Mouse (Mus musculus) Muller cell, postnatal 12 days (primary cell): ENCODE measurements at regions not wholly inside any gene's neighbourhood (a gene's known extent, or its start where the extent isn't known, plus 50 kb on each side); places are given as distances from the start of the nearest gene placed in this dataset.

Experiments used
- DNase-seq: peaks from one replicate; pipeline ENCODE4 v3.0.0-alpha.2; 2015; ENCODE audit errors: inconsistent ontology term

DNA sequence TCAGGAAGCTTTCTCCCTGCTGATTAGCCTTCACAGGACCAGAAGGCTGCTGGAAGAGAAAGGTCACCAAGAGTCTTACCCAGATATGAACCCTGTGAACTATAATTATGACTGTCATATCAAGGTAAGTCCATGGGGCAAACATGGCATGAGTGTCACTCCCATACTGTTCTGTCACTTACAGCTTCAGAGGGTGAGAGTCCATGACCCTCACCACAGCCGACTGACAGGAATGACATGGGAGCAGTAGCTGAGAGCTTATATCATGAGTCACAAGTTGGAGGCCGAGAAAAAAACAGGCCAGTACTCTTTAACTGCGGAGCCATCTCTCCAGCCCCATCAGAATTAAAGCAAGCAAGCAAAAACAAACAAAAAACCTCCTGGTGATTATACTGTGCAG, 117.7 kb upstream of the Neo1 start:
- DNase-seq = no peak

DNA sequence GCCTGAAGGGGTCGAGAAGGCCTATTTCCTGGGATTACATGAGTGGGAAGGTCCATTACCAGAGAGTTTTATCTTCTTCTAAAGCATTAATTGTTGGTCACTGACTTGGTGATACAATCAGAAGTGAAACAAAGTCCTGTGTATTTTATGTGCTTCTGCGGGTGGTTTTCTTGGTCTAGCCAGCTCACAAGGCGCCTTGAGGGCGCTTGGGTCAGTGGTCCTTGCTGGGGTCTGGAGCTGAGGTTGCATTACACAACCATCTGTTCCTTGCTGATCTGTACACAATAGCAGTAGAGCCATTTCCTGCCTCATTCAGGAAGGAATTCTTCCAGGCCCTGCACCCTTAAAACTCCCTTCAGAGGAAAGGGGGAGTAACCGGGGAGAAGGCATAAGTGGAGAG, 116.9 kb upstream of the Neo1 start:
- DNase-seq = no peak

DNA sequence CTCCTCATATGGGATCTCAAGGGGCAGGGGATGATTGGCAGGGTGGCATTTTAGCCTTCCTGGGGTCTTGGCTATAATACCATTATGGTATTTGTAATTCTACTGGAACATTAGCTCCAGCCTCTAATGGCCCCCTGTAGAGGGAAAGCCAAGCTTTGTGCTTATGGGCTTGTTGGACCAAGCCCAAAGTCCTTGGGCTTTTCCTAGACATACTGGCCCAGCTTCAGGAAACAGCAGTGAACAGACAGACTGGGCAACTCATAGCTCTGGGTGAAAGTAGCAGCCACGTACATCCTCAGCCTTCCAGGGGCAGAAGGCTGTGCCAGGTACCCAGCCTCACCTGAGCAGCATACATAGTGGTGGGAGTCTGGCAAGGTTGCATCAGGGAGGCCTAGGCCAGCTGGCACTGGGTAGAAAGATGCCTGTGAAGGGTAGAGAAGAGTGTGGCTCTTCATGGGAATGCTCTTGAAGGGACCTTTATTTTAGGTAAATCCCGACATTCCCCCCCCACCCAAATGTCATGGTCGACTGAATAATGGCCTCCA, 108.1 kb upstream of the Neo1 start:
- no peak for DNase-seq

DNA sequence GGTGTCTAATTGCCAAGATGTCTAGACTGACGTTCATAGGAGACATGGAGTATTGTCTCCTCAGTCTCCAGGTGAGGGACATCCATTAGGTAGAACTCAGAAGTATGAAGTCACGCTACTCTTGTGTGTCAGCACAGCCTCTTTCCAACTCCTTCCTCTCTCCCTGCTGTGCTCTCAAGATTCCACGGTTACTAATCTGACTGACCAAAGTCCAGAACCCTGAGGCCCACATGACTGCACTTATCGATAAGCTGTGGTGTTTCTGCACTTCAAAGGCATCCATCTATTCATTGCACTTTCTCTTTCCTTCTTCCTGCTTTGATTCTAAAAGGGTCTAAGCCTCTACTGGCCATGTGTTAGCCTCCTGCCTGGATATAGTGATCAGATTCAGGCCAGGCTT, 107.4 kb upstream of the Neo1 start:
- no peak for DNase-seq

DNA sequence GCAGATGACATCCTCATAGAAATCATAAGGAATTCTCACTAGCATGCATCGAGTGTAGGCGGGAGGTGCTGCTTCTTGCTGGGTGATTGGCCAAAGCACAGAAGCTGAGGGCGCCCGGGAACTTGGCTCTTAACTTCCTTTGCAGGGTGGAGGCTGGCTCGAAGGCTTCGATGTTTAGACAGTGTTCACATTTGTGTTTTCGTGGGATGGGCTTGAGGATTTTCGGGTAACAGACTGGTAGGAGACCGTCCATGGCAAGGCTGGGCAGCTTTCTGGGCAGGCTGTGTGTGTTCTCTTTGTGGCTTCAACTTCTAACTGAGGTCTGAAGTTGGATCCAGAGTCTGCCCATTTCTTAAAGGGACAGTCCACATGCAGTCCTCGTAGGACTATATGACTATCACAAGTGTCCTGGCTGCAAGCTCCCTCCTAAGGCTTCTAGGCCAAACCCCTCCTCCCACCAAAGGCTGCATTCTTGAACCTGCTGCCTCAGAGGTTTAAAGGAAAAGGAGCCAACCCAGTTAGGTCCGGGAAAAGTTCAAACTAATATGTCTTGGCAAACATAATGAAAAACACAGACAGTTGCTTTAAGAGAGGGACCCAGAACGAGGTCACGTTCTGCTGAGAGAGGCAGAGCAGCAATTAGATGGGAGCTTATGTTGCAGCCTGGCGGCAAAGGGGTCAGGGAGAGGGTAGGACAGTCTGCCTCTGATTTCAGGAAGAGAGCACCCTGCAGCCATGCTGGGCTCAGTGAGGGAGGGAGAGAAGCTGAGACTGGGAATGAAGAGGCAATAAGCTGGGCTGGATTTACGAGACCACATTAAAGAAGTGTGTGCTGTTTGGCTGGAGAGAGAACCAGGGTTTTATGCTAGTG, 98.2 kb upstream of the Neo1 start:
- DNase-seq = peak; percentile 70

DNA sequence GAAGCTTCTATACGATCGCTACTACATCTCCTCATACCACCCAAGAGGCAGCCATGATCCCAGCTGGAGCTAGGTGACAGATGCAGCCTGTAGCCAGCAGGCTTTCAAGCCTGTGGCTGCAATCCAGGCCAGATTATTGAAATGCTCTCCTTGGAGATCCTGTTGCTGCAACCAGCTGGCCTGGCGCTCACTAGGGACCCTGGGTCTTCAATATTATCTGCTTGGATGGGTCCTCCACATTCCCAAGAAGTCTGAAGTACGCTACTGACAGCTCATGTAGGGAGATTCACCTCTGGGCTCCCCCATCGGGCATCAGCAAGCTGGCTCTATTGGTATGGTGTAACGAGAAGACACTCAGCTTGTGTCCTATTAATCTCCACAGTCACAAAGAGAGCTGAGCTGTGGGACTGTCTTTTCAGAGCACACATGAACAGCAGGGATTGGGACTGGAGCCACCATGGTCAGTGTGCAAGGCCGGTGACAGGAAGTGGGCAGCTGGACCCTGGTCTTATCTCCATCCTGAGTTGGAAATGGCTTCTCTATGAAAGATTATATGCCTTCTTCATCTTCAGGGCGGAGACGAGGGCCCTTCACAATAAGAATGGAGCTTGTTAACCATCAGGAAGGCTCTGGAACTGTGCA, 93.6 kb upstream of the Neo1 start:
- DNase-seq = peak; percentile 40

DNA sequence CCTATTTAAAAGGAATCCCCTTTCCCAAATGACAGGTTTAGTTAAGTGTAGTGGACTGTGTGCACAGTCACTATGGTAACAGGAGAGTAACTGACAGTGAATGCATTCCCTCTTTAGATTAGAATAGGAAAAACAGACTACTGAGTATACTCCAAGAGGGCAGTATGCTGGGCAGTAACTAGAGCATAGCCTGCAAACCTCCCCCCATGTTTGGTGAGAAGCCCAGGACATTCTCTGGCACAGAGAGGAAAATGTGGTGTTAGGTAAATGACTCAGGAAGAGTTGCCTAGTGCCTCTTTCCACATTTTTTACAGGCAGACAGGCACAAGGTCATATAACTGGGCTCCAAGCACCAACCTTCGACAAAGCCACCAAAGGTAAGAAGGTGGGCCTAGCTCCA, 93.0 kb upstream of the Neo1 start:
- peak; percentile 60 for DNase-seq

DNA sequence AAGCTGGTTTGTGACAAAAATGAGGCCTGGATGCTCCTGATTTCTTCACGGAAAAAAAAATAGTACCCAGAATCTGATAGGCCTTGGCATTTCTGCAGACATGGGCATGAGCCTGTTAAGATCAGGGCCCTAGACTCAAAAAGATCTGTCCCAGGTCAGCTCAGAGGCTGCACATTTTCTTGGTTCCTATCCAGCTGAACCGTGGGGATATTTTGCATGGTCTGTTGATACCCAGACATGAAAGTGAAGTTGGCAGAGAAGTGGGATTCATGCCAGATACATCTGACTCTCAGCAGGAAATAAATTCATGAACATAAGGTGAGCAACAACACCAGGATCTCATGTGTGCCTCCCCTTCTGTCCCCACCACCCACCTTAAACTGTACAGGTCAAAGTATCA, 91.8 kb upstream of the Neo1 start:
- no peak for DNase-seq

DNA sequence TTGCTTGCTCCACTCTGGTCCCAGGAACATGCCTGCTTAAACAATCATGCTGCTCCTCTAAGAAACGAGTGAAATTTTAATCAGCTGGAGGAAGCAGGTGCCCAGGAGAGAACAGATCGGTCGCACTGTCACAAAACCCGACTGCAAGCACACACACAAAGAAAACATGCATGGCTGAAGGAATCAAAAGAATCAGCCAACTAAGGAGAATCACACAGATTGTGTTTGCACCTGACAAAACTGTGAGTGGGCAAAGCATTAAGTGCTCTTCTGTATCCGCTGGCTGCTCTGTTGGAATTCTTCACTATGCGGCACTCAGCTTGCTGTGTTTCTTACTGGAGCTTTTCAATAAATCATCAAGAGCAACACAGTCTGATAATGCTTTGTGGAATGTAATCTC, 89.6 kb upstream of the Neo1 start:
- DNase-seq = peak; percentile 47

DNA sequence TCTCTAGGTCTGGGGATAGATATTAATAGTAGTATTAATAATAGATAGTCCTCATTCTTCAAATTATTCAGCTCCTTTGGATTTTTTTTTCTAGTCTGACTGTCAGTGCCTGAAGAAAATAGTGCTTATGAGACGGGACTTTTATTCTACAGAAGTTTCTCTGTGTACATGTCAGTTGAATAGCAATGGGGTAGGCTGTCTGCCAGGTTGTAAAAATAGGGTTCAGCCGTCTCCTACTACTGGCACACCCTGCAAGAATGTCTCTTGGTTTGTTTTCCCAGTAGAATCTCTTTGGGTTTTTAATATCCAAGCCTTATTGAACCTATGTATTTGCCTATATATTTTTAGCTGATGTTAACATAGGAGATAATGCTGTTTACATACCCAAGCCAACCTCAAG, 80.3 kb upstream of the Neo1 start:
- no peak for DNase-seq

DNA sequence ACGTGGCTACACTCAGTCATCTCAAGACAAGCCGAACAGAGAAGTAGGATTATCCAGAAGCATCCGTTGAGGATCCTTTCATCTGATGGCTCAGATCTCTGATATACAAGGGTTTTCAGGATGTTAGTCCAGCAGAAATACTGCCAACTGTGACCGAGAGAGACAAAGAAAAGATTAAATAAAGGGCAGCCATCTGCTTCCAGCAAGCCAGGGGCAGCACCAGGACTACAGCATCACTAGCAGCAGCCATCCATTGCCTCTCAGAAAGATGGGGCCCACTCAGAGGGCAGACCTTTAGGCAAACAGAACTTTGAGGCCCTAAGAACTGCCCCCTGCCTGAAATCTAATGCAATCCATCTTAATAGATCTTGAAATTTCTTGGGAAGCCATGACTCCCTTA, 77.6 kb upstream of the Neo1 start:
- DNase-seq = no peak

DNA sequence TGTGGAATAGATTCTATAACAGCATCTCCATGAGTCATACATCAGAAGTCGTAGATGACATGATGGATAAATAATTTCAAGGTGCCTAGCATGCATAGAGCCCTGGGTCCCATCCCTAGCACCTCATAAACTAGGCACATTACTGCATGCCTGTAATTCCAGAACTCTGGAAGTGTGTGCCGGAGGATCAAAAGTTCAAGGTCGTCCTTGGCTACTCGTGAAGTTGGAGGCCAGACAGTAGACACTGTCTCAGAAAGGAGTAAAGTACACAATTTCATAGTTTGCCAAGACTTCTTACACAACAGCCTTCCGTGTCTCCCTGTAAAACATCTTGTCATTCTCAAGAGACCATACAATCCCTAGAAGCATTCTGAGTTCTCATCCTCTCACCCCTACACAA, 63.5 kb upstream of the Neo1 start:
- no peak for DNase-seq

DNA sequence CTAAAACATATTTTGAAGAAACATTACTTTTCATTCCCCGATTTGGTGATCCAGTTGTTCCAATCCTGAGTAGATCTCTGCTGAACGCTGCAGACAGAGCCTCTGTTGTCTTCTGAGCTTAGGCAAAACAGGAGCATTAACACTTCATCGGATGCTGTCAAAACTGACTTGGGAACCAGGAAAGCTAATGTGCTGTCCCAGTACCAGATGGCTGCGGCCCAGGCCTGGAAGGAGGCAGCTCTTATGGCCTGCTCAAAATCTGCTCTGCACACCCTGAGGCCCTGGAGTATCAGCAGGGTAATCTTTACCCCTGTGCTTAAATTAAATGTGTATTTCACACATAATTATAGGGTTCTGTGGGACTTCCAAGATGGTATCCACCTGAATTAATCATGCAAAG, 61.3 kb upstream of the Neo1 start:
- DNase-seq = no peak

DNA sequence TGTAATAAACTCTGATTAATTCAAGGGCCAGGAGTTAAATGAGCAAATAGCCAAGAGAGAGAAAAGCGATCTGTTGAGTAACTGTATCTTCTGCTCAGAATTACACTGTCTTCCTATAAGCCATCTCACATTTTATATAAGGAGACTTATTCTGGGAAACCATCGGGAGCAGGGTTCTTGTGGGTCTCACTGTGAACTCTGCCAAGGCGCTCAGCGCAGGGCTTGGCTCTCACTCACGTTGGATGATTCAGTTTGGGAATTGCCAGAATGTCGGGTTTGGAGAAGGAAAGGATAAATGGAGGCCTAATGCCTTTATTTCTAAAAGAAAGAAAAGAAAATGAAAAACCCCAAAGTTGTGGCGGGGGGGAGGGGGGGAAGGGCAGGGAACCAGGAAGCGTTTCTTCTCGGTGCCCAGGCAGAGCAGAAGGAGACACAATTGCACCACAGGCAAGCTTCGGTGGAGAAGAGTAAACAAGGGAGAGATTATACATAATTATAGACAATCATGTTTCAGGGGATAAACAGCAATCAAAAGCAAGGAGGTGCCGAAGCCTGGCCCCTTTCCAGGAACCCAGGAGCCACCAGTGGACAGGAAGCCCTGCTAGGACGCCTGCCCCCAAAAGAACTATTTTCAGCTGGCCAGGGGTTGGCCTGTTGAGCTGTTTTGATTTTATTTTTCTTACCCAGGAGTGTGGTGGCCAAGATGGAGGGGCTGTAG, 60.5 kb upstream of the Neo1 start:
- peak; percentile 24 for DNase-seq

DNA sequence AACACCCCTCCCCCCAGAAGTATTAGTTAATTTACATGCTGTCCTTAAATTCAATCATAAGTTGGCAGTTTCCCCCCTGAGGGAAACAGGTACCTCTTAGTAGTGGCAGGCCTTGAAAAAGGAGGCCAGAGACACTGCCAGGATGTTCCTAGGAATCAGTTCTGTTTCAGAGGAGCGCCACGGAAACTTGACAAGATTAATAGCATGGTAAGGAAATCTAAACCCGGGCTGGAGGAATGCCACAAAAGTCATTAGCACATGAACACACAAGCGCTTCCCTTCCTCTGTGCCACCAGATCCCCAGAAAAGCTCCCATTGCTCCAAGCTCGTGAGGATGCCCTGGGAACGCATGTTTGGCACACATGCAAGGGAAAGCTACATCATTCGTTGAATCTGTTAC, 59.4 kb upstream of the Neo1 start:
- no peak for DNase-seq

DNA sequence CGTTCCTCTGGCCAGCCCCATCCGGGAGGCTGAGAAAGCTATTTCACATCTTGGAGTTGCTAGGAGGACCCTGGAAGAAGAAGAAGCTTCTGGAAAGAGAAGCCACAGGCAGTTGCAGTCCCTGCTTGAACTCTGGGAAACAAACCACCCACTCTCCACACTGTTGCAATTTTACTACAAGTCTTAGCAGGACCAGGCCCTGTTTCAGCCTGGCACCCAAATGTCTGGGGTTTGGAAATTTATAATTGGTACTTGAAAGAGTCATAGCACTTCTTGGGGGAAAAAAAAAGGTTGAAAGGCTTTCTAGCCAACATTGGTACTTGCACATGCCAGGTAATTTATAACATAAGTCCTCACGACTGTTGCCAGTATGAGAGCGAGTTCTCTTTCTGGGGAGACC, 57.9 kb upstream of the Neo1 start:
- DNase-seq = no peak

DNA sequence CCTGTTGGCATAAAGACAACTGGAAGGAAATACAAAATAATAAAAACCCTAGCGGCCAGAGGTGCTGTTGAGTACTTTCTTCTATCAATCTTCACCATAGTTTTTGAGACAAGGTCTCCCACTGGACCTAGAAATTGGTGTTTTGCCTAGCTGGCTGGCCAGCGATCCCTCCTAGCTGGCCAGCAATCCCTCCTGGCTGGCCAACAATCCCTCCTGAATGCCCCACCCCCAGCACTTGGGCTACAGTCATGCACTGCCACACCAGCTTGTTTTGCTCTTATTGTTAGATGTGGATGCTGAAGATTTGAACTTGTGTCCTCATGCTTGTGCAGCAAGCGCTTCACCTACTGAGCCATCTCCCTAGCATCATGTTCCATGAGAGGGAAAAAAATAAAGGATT, 54.9 kb upstream of the Neo1 start:
- no peak for DNase-seq

DNA sequence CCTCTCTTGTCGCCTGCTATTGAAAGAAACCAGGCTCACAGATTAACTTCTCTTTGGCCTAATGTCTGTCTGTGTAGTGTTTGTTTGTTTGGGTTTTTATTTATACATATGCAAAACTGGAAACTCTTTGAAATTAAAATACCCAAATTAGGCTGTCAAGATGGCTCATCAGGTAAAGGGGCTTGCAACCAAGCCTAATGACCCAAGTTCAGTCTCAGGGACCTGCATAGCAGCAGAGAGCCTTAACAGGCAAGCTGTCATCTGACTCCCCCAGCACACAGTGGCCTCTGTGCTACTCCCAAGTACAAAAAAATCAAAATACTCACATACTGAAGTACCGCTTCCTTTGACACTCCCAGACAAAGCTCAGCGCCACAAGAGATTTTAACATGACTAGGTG, 51.5 kb upstream of the Neo1 start:
- DNase-seq = no peak

DNA sequence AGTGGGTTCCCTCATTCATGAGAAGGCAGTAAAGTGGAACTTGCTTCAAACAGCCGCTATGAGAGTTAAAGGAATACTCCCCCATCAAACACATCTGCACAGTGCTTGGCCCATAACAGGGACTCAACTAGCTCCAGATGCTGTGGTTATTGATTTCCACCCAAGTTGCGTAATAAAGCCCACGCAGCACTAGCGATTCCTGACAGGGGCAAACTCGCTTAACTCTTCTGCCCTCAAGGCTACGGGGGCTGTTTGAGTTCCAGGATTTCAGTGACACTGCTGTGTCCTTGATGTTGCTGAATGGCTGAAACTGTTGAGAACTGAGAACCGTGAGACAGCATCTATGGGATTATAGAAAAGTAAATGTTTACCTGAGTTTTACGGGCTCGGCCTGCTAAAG, 50.9 kb upstream of the Neo1 start:
- DNase-seq = no peak

DNA sequence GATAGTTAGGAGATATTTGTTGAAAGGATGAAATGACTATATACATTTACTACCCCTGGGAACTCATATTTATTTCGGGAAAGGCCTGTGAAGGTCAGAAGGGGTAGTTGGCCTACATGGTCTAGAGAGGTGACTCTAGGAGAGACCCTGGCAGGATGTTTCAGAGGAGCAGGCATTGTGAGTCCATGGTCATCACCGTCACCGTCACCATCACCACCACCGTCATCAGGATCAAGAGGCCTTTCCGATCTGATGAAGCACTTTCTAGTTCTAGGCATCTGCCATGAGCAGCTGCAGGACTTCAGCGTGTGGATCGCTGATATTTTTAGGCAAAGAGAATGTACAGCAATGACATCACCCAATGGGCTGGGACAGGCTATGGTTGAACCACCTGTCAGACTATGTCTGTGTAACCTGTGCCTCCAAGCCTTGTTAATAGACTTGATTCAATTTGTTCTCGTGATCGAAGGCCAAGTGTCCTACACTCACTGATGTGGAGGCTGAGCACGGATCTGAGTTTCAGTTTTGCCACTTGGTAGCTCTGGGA, 50.4 kb upstream of the Neo1 start:
- no peak for DNase-seq
